Comparison of ENCODE assay signal across 10 mouse cellular contexts in the genomic region with DNA sequence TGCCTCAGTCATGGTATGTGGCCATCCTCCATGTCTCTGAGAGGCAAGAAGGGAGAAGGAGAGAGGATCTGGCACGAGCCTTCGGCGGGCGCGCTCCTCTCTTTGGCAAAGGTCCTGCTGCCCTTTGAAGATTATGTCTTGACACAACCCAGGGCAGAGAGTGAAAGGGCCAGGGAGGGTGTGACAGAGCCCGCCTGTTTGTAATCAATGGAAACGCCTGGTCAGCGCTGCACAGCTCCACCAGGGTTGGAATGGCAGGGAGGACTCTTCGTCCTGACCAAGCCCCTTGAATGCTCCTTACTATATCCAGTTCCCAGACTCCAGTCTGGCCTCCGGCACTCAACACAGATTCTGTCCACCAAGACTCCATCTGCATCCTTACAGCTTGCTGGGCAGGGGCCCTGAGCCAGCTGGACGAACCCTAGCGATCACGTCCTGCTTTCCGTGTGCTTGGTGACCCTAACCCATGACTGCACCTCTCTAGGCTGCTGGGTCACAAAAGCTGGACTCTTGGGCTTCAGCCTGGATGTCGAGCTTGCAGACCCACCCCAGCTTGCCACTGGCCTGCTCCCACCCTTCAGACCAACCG. TPM values are rescaled to one million over a fixed set of nuclear protein-coding genes. Genes with fewer than 3 reads are reported as not detected.
DNase-seq lines count a peak whose midpoint lies in the region; ATAC-seq lines count a peak whose summit lies in the region.
"Had no signal": no experiment of that assay in that cellular context is flagged by ENCODE, and none has a peak within 500 bp of the region (broad histone marks: within the 10 kb centered on the region; RNA-seq: fewer than 3 reads in every experiment).

No protein-coding gene starts in this region.

- peaks cover 69% of the 10 kb centered on the region for H3K4me1 ChIP-seq in heart, embryonic 10.5 days
- peaks cover 57% of the 10 kb centered on the region for H3K4me1 ChIP-seq in embryonic facial prominence, embryonic 10.5 days
- peaks cover 39% of the 10 kb centered on the region for H3K4me1 ChIP-seq in hindbrain, embryonic 12.5 days
- H3K4me1 ChIP-seq in midbrain, embryonic 14.5 days (ENCODE audit: control insufficient read depth, insufficient read depth, low read length) = peaks cover 27% of the 10 kb centered on the region

- no peak for ATAC-seq in hindbrain, embryonic 12.5 days (ENCODE audit: low FRiP score)
- 0 out of 2 replicates have a peak, but pooled peaks have one; percentile 5 for ATAC-seq in midbrain, embryonic 14.5 days (ENCODE audit: low FRiP score, low TSS enrichment)
- ATAC-seq: CD4-positive, CD25-positive, alpha-beta regulatory T cell, adult 4 months had no signal

- 0 out of 2 replicates have a peak overlapping the region, but pooled peaks have one; percentile 38 for H3K9ac ChIP-seq in hindbrain, embryonic 12.5 days
- H3K9ac ChIP-seq in midbrain, embryonic 14.5 days (replicated peaks; ENCODE audit: low read length) = no peak overlapping the region; the same call in 1 of the 2 replicates

- 0 out of 2 replicates have a peak, but pooled peaks cover 14% of the 10 kb centered on the region for H3K36me3 ChIP-seq in heart, embryonic 10.5 days
- peaks cover 15% of the 10 kb centered on the region; the same call in 1 of the 2 replicates for H3K36me3 ChIP-seq in embryonic facial prominence, embryonic 10.5 days (replicated peaks)
- H3K36me3 ChIP-seq in hindbrain, embryonic 12.5 days = no peaks in the 10 kb centered on the region
- H3K36me3 ChIP-seq in midbrain, embryonic 14.5 days (ENCODE audit: control insufficient read depth, insufficient read depth, low read length) = no peaks in the 10 kb centered on the region

- H3K27me3 ChIP-seq in heart, embryonic 10.5 days (ENCODE audit: insufficient read depth, poor library complexity, severe bottlenecking) = peaks cover 44% of the 10 kb centered on the region
- peaks cover 84% of the 10 kb centered on the region for H3K27me3 ChIP-seq in embryonic facial prominence, embryonic 10.5 days (replicated peaks; ENCODE audit: low read depth, poor library complexity, severe bottlenecking)
- H3K27me3 ChIP-seq in hindbrain, embryonic 12.5 days = peaks cover 33% of the 10 kb centered on the region
- H3K27me3 ChIP-seq in midbrain, embryonic 14.5 days (ENCODE audit: control insufficient read depth, insufficient read depth, low read length) = peaks cover 6% of the 10 kb centered on the region

- WGBS in heart, embryonic 10.5 days = 29% methylated on average over 16 of the region's 16 CpGs
- WGBS in embryonic facial prominence, embryonic 10.5 days = 44% methylated on average over 16 of the region's 16 CpGs
- 52% methylated on average over 16 of the region's 16 CpGs for WGBS in hindbrain, embryonic 12.5 days
- WGBS in midbrain, embryonic 14.5 days = 39% methylated on average over 16 of the region's 16 CpGs

- peak overlapping the region; percentile 88 for H3K27ac ChIP-seq in heart, embryonic 10.5 days
- H3K27ac ChIP-seq in embryonic facial prominence, embryonic 10.5 days (replicated peaks) = peak overlapping the region; percentile 71
- H3K27ac ChIP-seq in hindbrain, embryonic 12.5 days = peak overlapping the region; percentile 70
- H3K27ac ChIP-seq in midbrain, embryonic 14.5 days (replicated peaks; ENCODE audit: low read depth, low read length) = 0 out of 2 replicates have a peak overlapping the region, but pooled peaks have one; percentile 13

- intact Hi-C loops in heart, postnatal 25 days (cut with DNase I) = no loop called here
- intact Hi-C loops in left cerebral cortex, postnatal 10 days (cut with DNase I) = no loop called here

- DNase-seq in heart, embryonic 10.5 days (ENCODE audit: low spot score) = no peak
- no peak for DNase-seq in heart, postnatal 25 days (ENCODE audit: low spot score)
- peak; percentile 40 for DNase-seq in embryonic facial prominence, embryonic 10.5 days (ENCODE audit: low spot score)
- no peak for DNase-seq in midbrain, embryonic 14.5 days
- DNase-seq in left cerebral cortex, postnatal 10 days (ENCODE audit: extremely low spot score in 1 of 2, low spot score in 2 of 2) = no peak
- DNase-seq in gastrocnemius, postnatal 10 days = no peak
- no peak for DNase-seq in layer of hippocampus, adult 9-11 months
- DNase-seq: adrenal gland, adult 8-10 months had no signal

- no peaks in the 10 kb centered on the region for H3K9me3 ChIP-seq in heart, embryonic 10.5 days
- no peaks in the 10 kb centered on the region for H3K9me3 ChIP-seq in embryonic facial prominence, embryonic 10.5 days
- H3K9me3 ChIP-seq in hindbrain, embryonic 12.5 days (replicated peaks) = no peaks in the 10 kb centered on the region
- no peaks in the 10 kb centered on the region for H3K9me3 ChIP-seq in midbrain, embryonic 14.5 days (ENCODE audit: control insufficient read depth, low read length)

- H3K4me2 ChIP-seq in hindbrain, embryonic 12.5 days (replicated peaks) = peak overlapping the region; percentile 60
- peak overlapping the region; percentile 62 for H3K4me2 ChIP-seq in midbrain, embryonic 14.5 days (ENCODE audit: low read length)

- H3K4me3 ChIP-seq in heart, embryonic 10.5 days = peak overlapping the region; percentile 55
- peak overlapping the region; percentile 54 for H3K4me3 ChIP-seq in embryonic facial prominence, embryonic 10.5 days
- peak overlapping the region; percentile 33 for H3K4me3 ChIP-seq in hindbrain, embryonic 12.5 days
- 0 out of 2 replicates have a peak overlapping the region, but pooled peaks have one; percentile 8 for H3K4me3 ChIP-seq in midbrain, embryonic 14.5 days (replicated peaks; ENCODE audit: low read depth, low read length)

RNA-seq across cellular contexts. Expression of a gene that starts 2.4 kb away (rescaled TPM):
- polyA plus RNA-seq in heart, embryonic 10.5 days (2016; fragmentation: Nextera tagmentation; extraction: Ambion mirVana) = 9.3 and 13.6 TPM in 2 replicates
- 1 to 10 TPM; 3.3 to 4.4 TPM for total RNA-seq in heart, postnatal 25 days (2021)
- 9.3 and 9.8 TPM in 2 replicates for polyA plus RNA-seq in embryonic facial prominence, embryonic 10.5 days (2016; fragmentation: Nextera tagmentation; extraction: Ambion mirVana)
- 10.6 and 11.2 TPM in 2 replicates for polyA plus RNA-seq in hindbrain, embryonic 12.5 days (2016; fragmentation: Nextera tagmentation; extraction: Ambion mirVana)
- polyA plus RNA-seq in midbrain, embryonic 14.5 days (2014; fragmentation: Nextera tagmentation; extraction: Ambion mirVana) = 6.0 and 7.1 TPM in 2 replicates
- 1 to 10 TPM; 3.9 to 4.8 TPM for total RNA-seq in left cerebral cortex, postnatal 10 days (2021)
- 1 to 10 TPM; 2.4 to 4.0 TPM for total RNA-seq in gastrocnemius, postnatal 10 days (2021)
- polyA plus RNA-seq: CD4-positive, CD25-positive, alpha-beta regulatory T cell, adult 4 months had no signal

RNA-seq across cellular contexts. Expression of a gene that starts 24.1 kb away (rescaled TPM):
- polyA plus RNA-seq in heart, embryonic 10.5 days (2016; fragmentation: Nextera tagmentation; extraction: Ambion mirVana) = 1.4 and 1.5 TPM in 2 replicates
- total RNA-seq in heart, postnatal 25 days (2021) = 1 to 10 TPM; 2.6 to 4.3 TPM
- polyA plus RNA-seq in embryonic facial prominence, embryonic 10.5 days (2016; fragmentation: Nextera tagmentation; extraction: Ambion mirVana) = 2.0 and 2.2 TPM in 2 replicates
- polyA plus RNA-seq in hindbrain, embryonic 12.5 days (2016; fragmentation: Nextera tagmentation; extraction: Ambion mirVana) = 7.2 and 7.6 TPM in 2 replicates
- polyA plus RNA-seq in midbrain, embryonic 14.5 days (2014; fragmentation: Nextera tagmentation; extraction: Ambion mirVana) = 22.2 and 27.1 TPM in 2 replicates
- total RNA-seq in left cerebral cortex, postnatal 10 days (2021) = 10 to 100 TPM; 38.8 to 39.5 TPM
- under 1 TPM; 0.33 to 0.68 TPM for total RNA-seq in gastrocnemius, postnatal 10 days (2021)

RNA-seq across cellular contexts. Expression of a gene that starts 44.1 kb away (rescaled TPM):
- polyA plus RNA-seq in heart, embryonic 10.5 days (2016; fragmentation: Nextera tagmentation; extraction: Ambion mirVana) = 71.5 and 91.3 TPM in 2 replicates
- total RNA-seq in heart, postnatal 25 days (2021) = 10 to 100 TPM; 48.2 to 49.3 TPM
- 119 and 122 TPM in 2 replicates for polyA plus RNA-seq in embryonic facial prominence, embryonic 10.5 days (2016; fragmentation: Nextera tagmentation; extraction: Ambion mirVana)
- 78.0 and 82.4 TPM in 2 replicates for polyA plus RNA-seq in hindbrain, embryonic 12.5 days (2016; fragmentation: Nextera tagmentation; extraction: Ambion mirVana)
- polyA plus RNA-seq in midbrain, embryonic 14.5 days (2014; fragmentation: Nextera tagmentation; extraction: Ambion mirVana) = 77.1 and 78.7 TPM in 2 replicates
- 10 to 100 TPM; 60.8 to 61.7 TPM for total RNA-seq in left cerebral cortex, postnatal 10 days (2021)
- total RNA-seq in gastrocnemius, postnatal 10 days (2021) = 10 to 100 TPM; 76.1 to 95.2 TPM

Comparison
In these comparisons a context has a peak if more than half of its experiments do, and no peak if none do; other contexts are left out.
1. H3K27ac ChIP-seq: peak in every context shown above with its lines; median percentile 88 in heart, embryonic 10.5 days; 71 in embryonic facial prominence, embryonic 10.5 days; 70 in hindbrain, embryonic 12.5 days; 13 in midbrain, embryonic 14.5 days.